Mouse (Mus musculus): Measurements from ENCODE around the gene Ube2k. TPM values are rescaled to one million over a fixed set of nuclear protein-coding genes. Genes with fewer than 3 reads are reported as not detected.

The Ube2k gene
- polyA plus RNA-seq, 1 experiment: 105 TPM

- DNase-seq (ENCODE audit: low read depth): peak; percentile 3
- TF ChIP-seq POLR2A (IDR thresholded peaks at IDR 0.05; ENCODE audit: borderline replicate concordance, extremely low read depth, insufficient read depth, insufficient read length, poor library complexity, severe bottlenecking): no peak
- no peak for TF ChIP-seq CTCF (IDR thresholded peaks at IDR 0.05; ENCODE audit: borderline replicate concordance, extremely low read depth, insufficient read depth, insufficient read length)
Measured at GRCm38 (mm10) chr5:65538829-65539228, 1.8 kb downstream of the Ube2k start.

- no peak for DNase-seq (ENCODE audit: low read depth)
- TF ChIP-seq POLR2A (IDR thresholded peaks at IDR 0.05; ENCODE audit: borderline replicate concordance, extremely low read depth, insufficient read depth, insufficient read length, poor library complexity, severe bottlenecking) (no peak), CTCF (IDR thresholded peaks at IDR 0.05; ENCODE audit: borderline replicate concordance, extremely low read depth, insufficient read depth, insufficient read length) (no peak)
Measured at GRCm38 (mm10) chr5:65539786-65540185, 2.8 kb downstream of the Ube2k start.

GRCm38 (mm10) chr5:65541889-65542288, 4.9 kb downstream of the Ube2k start:
- TF ChIP-seq CTCF (IDR thresholded peaks at IDR 0.05; ENCODE audit: borderline replicate concordance, extremely low read depth, insufficient read depth, insufficient read length): no peak
- TF ChIP-seq POLR2A (IDR thresholded peaks at IDR 0.05; ENCODE audit: borderline replicate concordance, extremely low read depth, insufficient read depth, insufficient read length, poor library complexity, severe bottlenecking): no peak
- DNase-seq (ENCODE audit: low read depth): no peak

- no peak for DNase-seq (ENCODE audit: low read depth)
Measured at GRCm38 (mm10) chr5:65543491-65543890, 6.5 kb downstream of the Ube2k start.

GRCm38 (mm10) chr5:65544616-65545015, 7.6 kb downstream of the Ube2k start:
- no peak for DNase-seq (ENCODE audit: low read depth)
- TF ChIP-seq POLR2A (IDR thresholded peaks at IDR 0.05; ENCODE audit: borderline replicate concordance, extremely low read depth, insufficient read depth, insufficient read length, poor library complexity, severe bottlenecking) (no peak), CTCF (IDR thresholded peaks at IDR 0.05; ENCODE audit: borderline replicate concordance, extremely low read depth, insufficient read depth, insufficient read length) (no peak)

More at GRCm38 (mm10) chr5:65543491-65543890, 6.5 kb downstream of the Ube2k start:
- TF ChIP-seq CTCF (IDR thresholded peaks at IDR 0.05; ENCODE audit: borderline replicate concordance, extremely low read depth, insufficient read depth, insufficient read length) (no peak), POLR2A (IDR thresholded peaks at IDR 0.05; ENCODE audit: borderline replicate concordance, extremely low read depth, insufficient read depth, insufficient read length, poor library complexity, severe bottlenecking) (no peak)

- TF ChIP-seq POLR2A (IDR thresholded peaks at IDR 0.05; ENCODE audit: borderline replicate concordance, extremely low read depth, insufficient read depth, insufficient read length, poor library complexity, severe bottlenecking) (no peak), CTCF (IDR thresholded peaks at IDR 0.05; ENCODE audit: borderline replicate concordance, extremely low read depth, insufficient read depth, insufficient read length) (no peak)
- no peak for DNase-seq (ENCODE audit: low read depth)
Measured at GRCm38 (mm10) chr5:65549677-65550076, 12.6 kb downstream of the Ube2k start.

- TF ChIP-seq CTCF (IDR thresholded peaks at IDR 0.05; ENCODE audit: borderline replicate concordance, extremely low read depth, insufficient read depth, insufficient read length): no peak
- TF ChIP-seq POLR2A (IDR thresholded peaks at IDR 0.05; ENCODE audit: borderline replicate concordance, extremely low read depth, insufficient read depth, insufficient read length, poor library complexity, severe bottlenecking): no peak
- DNase-seq (ENCODE audit: low read depth): no peak
Measured at GRCm38 (mm10) chr5:65557109-65557508, 20.1 kb downstream of the Ube2k start.

- DNase-seq (ENCODE audit: low read depth): peak; percentile 25
- TF ChIP-seq POLR2A (IDR thresholded peaks at IDR 0.05; ENCODE audit: borderline replicate concordance, extremely low read depth, insufficient read depth, insufficient read length, poor library complexity, severe bottlenecking) (no peak), CTCF (IDR thresholded peaks at IDR 0.05; ENCODE audit: borderline replicate concordance, extremely low read depth, insufficient read depth, insufficient read length) (no peak)
Measured at GRCm38 (mm10) chr5:65561125-65561893, 24.3 kb downstream of the Ube2k start.

- no peak for TF ChIP-seq CTCF (IDR thresholded peaks at IDR 0.05; ENCODE audit: borderline replicate concordance, extremely low read depth, insufficient read depth, insufficient read length)
- TF ChIP-seq POLR2A (IDR thresholded peaks at IDR 0.05; ENCODE audit: borderline replicate concordance, extremely low read depth, insufficient read depth, insufficient read length, poor library complexity, severe bottlenecking): no peak
- DNase-seq (ENCODE audit: low read depth): no peak
Measured at GRCm38 (mm10) chr5:65565486-65565885, 28.5 kb downstream of the Ube2k start.

GRCm38 (mm10) chr5:65574876-65575275, 37.8 kb downstream of the Ube2k start:
- no peak for DNase-seq (ENCODE audit: low read depth)

GRCm38 (mm10) chr5:65575896-65576295, 38.9 kb downstream of the Ube2k start:
- no peak for DNase-seq (ENCODE audit: low read depth)
- no peak for TF ChIP-seq CTCF (IDR thresholded peaks at IDR 0.05; ENCODE audit: borderline replicate concordance, extremely low read depth, insufficient read depth, insufficient read length)
- TF ChIP-seq POLR2A (IDR thresholded peaks at IDR 0.05; ENCODE audit: borderline replicate concordance, extremely low read depth, insufficient read depth, insufficient read length, poor library complexity, severe bottlenecking): no peak

More at GRCm38 (mm10) chr5:65574876-65575275, 37.8 kb downstream of the Ube2k start:
- TF ChIP-seq POLR2A (IDR thresholded peaks at IDR 0.05; ENCODE audit: borderline replicate concordance, extremely low read depth, insufficient read depth, insufficient read length, poor library complexity, severe bottlenecking) (no peak), CTCF (IDR thresholded peaks at IDR 0.05; ENCODE audit: borderline replicate concordance, extremely low read depth, insufficient read depth, insufficient read length) (no peak)

- DNase-seq (ENCODE audit: low read depth): no peak
- no peak for TF ChIP-seq CTCF (IDR thresholded peaks at IDR 0.05; ENCODE audit: borderline replicate concordance, extremely low read depth, insufficient read depth, insufficient read length)
- no peak for TF ChIP-seq POLR2A (IDR thresholded peaks at IDR 0.05; ENCODE audit: borderline replicate concordance, extremely low read depth, insufficient read depth, insufficient read length, poor library complexity, severe bottlenecking)
Measured at GRCm38 (mm10) chr5:65578545-65578944, 41.5 kb downstream of the Ube2k start.

All from brain, embryonic 14.5 days (tissue).